Mouse (Mus musculus) limb, embryonic 10.5 days (tissue): ENCODE measurements around the gene Ilf2. TPM values are rescaled to one million over a fixed set of nuclear protein-coding genes. Genes with fewer than 3 reads are reported as not detected.
A peak's percentile ranks its signal among the peaks of the same experiment; 100 is the strongest.

Source experiments
- DNase-seq: peaks from one replicate; pipeline ENCODE4 v3.0.0-alpha.2; 2017; ENCODE audit warnings: low spot score
- H3K27ac ChIP-seq: fragments of 300-500 bp; sonication (generic); 2 replicates; pipeline ENCODE4 v1.5.1; 2016; ENCODE audit warnings: mild to moderate bottlenecking
- H3K27me3 ChIP-seq: fragments of 300-500 bp; sonication (generic); 2 replicates; pipeline ENCODE4 v1.6.1; 2016; ENCODE audit warnings: low read depth, mild to moderate bottlenecking; ENCODE audit not compliant: poor library complexity, severe bottlenecking
- H3K36me3 ChIP-seq: fragments of 300-500 bp; sonication (generic); 2 replicates; pipeline ENCODE4 v1.6.1; 2016; ENCODE audit warnings: mild to moderate bottlenecking, moderate library complexity
- H3K4me1 ChIP-seq: fragments of 300-500 bp; sonication (generic); 2 replicates; pipeline ENCODE4 v1.6.1; 2016
- H3K4me3 ChIP-seq: fragments of 300-500 bp; sonication (generic); 2 replicates; pipeline ENCODE4 v1.5.1; 2016; ENCODE audit warnings: mild to moderate bottlenecking, moderate library complexity
- H3K9me3 ChIP-seq: fragments of 300-500 bp; sonication (generic); replicated peaks from 2 replicates; pipeline ENCODE4 v1.6.1; 2016; ENCODE audit warnings: mild to moderate bottlenecking
- WGBS: fragments of 180-500 bp; shearing (Covaris S2); methylation state at CpG from one replicate; pipeline ENCODE4 v1.1.7; 2016; 5-methylcytosine and 5-hydroxymethylcytosine counted together
- polyA plus RNA-seq: library from polyadenylated mRNA; unstranded; fragments of >200 nt; fragmentation: Nextera tagmentation; extraction: Ambion mirVana; gene quantifications from 2 replicates; pipeline ENCODE4 v1.2.1, GENCODE M21; 2016

The Ilf2 gene
- polyA plus RNA-seq, 1 experiment from 2014 or later: 379 TPM

DNA sequence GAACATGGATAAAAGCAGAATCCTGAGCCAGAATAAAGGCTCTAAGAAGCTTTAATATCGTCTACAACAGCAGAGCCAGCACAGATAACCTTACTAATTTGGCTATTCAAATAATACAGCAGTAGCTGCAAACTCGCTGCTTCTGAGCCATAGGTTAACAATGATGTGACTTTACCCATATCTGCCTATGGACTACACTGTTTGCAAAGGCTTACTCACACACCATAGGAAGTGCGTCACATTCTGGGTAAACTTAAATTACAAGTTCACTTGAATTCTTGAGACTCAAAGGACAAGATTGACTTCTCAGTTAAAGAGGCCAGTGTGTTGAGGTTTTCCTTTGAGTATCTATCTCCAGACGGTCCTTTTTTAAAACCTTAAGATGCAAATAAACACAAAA, 27.5 kb downstream of the Ilf2 start:
- peaks cover 10% of the 10 kb centered on the region for H3K4me1 ChIP-seq
- H3K36me3 ChIP-seq: peaks cover 94% of the 10 kb centered on the region
- DNase-seq: no peak
- WGBS: 91% methylated on average over 4 of the region's 4 CpGs
- H3K27me3 ChIP-seq: no peaks in the 10 kb centered on the region
- no peaks in the 10 kb centered on the region for H3K9me3 ChIP-seq
- H3K4me3 ChIP-seq: no peak overlapping the region
- no peak overlapping the region for H3K27ac ChIP-seq

DNA sequence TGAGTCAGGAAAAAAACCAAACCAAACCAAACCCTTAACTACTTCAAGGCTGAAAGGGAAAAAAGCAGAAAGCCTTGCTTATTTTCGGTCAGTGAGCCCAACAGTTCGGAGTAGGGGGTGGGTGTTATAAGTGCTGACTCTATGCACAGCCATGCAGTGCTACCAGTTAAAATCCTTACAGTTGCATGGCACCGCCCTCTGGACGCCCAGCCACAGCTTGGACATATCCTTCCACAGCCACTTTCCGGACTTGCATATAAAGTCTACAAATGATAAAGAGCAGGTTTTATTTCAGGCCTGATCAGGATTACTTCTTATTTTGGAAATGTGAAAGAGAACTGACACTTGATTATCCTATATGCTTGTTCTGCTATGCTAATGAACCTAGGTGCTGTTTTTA, 29.3 kb downstream of the Ilf2 start:
- peaks cover 76% of the 10 kb centered on the region for H3K36me3 ChIP-seq
- peaks cover 13% of the 10 kb centered on the region for H3K4me1 ChIP-seq
- no peak overlapping the region for H3K27ac ChIP-seq
- no peaks in the 10 kb centered on the region for H3K27me3 ChIP-seq
- 95% methylated on average over 5 of the region's 5 CpGs for WGBS
- no peak overlapping the region for H3K4me3 ChIP-seq
- H3K9me3 ChIP-seq: no peaks in the 10 kb centered on the region
- no peak for DNase-seq

DNA sequence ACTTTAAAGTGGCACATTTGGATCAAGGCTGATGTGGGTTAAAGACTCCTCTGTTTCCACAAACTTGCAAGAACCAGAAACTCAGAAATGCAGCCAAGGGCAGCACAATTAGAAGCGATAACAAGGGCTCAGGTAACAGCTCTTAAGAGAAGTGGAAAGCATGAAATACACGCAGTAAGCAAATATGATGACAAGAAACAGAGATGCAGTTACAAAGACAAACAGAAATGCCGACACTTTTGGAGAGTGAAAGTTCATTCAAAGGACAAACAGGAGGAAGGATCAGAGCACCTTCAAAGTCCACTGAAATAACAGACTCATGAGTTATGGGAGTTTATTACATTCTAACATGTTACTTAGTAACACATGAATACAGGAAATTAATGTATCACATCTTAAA, 30.4 kb downstream of the Ilf2 start:
- WGBS: 93% methylated on average over 3 of the region's 3 CpGs
- no peaks in the 10 kb centered on the region for H3K27me3 ChIP-seq
- peaks cover 67% of the 10 kb centered on the region for H3K36me3 ChIP-seq
- H3K27ac ChIP-seq: no peak overlapping the region
- no peak for DNase-seq
- no peak overlapping the region for H3K4me3 ChIP-seq
- no peaks in the 10 kb centered on the region for H3K9me3 ChIP-seq
- peaks cover 13% of the 10 kb centered on the region for H3K4me1 ChIP-seq

DNA sequence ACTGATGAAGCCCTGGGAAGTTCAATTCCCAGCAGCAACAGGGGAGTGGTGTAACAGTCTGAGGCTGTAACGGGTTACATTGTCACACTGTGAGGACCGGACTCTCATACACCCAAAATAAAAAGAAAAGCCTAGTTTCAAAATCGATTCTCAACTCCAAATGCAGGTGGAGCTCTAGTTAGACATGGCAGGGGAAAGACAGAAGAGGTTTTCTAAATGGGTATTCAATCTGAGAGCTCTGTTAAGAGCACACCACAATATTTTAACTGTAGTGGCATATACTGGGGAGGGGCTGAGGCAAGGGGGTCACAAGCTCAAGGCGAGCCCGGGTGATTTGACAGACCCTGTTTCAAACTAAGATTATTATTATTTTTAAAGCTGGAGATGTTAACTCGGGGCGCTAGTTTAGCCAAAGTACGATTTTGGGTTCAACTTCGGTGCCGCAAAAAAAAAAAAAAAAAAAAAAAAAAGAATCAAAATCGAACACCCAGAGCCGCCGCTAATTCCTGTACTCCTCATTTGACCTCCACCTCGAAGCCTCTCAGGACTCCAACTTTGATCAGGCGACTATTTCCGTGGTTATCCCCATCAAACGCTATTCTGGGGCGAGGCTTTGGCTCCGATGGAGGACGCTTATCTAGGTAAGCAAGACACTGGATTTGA, 32.5 kb downstream of the Ilf2 start:
- DNase-seq: no peak
- H3K9me3 ChIP-seq: no peaks in the 10 kb centered on the region
- H3K27me3 ChIP-seq: peaks cover 17% of the 10 kb centered on the region
- H3K4me3 ChIP-seq: peak overlapping the region; percentile 86
- 7% methylated on average over 20 of the region's 20 CpGs for WGBS
- H3K36me3 ChIP-seq: peaks cover 47% of the 10 kb centered on the region
- H3K27ac ChIP-seq: peak overlapping the region; percentile 97
- peaks cover 13% of the 10 kb centered on the region for H3K4me1 ChIP-seq

DNA sequence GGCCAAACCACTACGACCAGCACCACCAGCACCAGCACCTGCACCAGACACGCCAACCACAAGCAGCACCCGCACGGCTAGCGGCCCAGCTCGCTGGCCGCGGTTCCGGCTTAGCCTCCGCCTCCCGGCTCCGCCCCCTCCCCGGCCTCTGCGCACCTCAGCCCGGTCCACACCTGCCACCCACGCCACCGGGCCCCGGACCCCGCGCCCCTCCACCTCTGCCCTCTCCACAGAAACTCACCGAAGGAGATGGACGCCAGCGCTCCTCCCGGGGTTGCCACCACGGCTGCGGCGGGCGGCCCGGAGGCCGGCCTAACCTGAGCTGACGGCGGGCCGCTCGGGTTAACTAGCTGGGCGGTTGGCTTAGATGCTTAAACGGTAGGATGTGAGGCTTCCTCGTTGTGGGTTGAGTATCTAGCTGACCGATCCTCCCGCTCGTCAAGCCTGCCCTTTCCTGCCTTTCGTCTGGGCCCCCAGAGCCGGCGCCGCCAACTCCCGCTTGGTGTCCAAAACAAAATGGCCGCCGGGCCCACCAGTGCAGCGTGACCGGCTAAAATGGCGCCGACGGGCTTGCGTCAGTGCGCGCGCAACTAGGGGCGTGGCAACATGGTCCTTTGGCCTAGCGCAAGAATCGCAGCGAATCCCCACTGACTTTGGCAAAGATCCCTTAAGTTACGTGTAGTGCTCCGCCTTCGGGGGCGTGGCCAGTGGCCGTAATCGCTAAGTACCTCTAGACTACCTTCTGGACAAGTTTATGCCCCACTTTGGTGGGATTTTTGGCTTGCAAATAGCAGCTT, 33.2 kb downstream of the Ilf2 start, which contains the start of gene Chtop:
Chtop (minus strand) TSS at position 549 of the 797 bp plus-strand sequence.
- Histone ChIP-seq H3K4me1 (peaks cover 18% of the 10 kb centered on the region), H3K27ac (peak within 1 kb of the TSS; percentile 97), H3K36me3 (peaks cover 40% of the 10 kb centered on the region), H3K4me3 (peak within 1 kb of the TSS; percentile 86), H3K27me3 (peaks cover 25% of the 10 kb centered on the region), H3K9me3 (no peaks in the 10 kb centered on the region)
- DNase-seq: peak; percentile 100
- under 1% methylated on average over 66 of the region's 66 CpGs for WGBS

DNA sequence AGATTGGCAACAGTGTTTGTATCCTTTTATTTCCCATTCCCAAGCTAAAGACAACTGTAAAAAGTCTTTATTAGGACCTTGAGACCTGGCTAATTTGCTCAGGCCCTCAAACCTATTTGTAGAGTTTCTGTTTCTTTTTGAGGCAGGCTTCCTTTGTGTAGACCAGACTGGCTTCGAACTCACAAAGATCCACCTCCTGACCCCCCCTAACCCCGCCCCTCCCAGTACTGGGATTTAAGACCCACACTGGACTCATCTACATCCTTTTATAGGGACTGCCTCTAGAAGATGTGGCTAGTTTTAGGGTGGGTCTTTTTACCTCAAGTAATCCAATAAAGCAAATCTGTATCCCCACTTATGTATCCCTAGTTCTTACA, 33.8 kb downstream of the Ilf2 start:
- Histone ChIP-seq H3K27ac (peak overlapping the region; percentile 97), H3K36me3 (peaks cover 34% of the 10 kb centered on the region), H3K4me1 (peaks cover 24% of the 10 kb centered on the region), H3K4me3 (peak overlapping the region; percentile 86), H3K9me3 (no peaks in the 10 kb centered on the region), H3K27me3 (peaks cover 29% of the 10 kb centered on the region)
- WGBS: 20% methylated on average over 2 of the region's 2 CpGs
- DNase-seq: no peak

DNA sequence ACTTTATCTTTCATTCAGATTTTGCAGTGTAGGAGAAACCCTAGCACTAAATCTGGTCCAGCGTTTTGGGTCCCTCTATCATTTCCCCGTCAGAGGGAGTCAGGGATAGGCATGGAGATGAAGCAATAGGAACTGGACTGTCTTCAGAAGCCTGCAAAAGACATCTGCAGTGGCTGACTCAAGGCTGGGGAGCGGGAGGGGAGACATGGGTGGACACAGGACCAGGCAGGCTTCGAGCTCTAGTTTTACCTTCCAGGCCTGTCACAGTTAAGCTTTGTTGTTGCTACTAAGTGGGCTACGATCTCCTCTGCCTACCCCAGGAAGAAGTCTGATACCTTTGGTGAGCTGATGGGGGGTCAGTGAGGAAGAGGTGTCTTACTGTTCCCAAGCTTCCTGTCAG, 36.4 kb downstream of the Ilf2 start:
- peaks cover 41% of the 10 kb centered on the region for H3K27me3 ChIP-seq

DNA sequence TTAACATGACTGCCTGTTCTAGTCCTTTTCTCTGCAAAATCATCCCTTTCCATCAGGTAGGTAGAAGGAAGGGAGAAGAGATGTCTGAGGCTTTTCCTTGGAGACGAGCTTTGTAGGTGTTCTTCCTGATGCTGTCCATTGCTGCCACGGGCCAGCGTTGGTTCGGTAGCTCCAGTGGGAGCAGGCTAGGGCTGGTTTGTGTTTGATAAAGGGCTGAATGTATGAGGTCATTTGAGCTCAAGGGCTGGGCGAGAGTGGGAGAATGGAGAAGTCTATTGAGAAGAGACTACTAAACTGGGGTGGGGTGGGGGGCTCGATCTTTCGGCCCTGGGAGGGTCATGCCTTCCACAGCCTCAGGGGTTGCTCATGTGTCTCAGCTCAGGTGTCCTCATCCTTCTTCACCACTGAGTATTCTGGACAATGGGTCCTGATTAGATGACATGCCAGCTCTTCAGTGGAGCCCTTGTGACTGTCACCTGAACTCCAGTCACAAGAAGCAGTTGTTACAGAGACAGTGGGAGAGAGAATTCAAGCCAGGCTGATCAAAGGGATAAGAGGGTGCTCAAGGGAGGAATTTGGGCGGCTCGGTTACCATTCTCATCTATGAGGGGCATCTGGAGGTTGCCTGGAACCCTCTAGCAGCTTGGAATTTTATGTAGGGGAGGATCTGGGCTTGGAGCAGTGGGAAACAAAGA, 37.2 kb downstream of the Ilf2 start:
- Histone ChIP-seq H3K4me3 (no peak overlapping the region), H3K9me3 (no peaks in the 10 kb centered on the region), H3K36me3 (peaks cover 3% of the 10 kb centered on the region; the same call in 1 of the 2 replicates), H3K27ac (no peak overlapping the region), H3K4me1 (peaks cover 25% of the 10 kb centered on the region), H3K27me3 (peaks cover 41% of the 10 kb centered on the region)
- WGBS: 70% methylated on average over 9 of the region's 9 CpGs
- no peak for DNase-seq

More for the DNA sequence above, 36.4 kb downstream of the Ilf2 start:
- H3K9me3 ChIP-seq: no peaks in the 10 kb centered on the region
- H3K27ac ChIP-seq: no peak overlapping the region
- no peak for DNase-seq
- H3K4me1 ChIP-seq: peaks cover 32% of the 10 kb centered on the region
- H3K4me3 ChIP-seq: no peak overlapping the region
- 82% methylated on average over 5 of the region's 5 CpGs for WGBS
- H3K36me3 ChIP-seq: peaks cover 8% of the 10 kb centered on the region

DNA sequence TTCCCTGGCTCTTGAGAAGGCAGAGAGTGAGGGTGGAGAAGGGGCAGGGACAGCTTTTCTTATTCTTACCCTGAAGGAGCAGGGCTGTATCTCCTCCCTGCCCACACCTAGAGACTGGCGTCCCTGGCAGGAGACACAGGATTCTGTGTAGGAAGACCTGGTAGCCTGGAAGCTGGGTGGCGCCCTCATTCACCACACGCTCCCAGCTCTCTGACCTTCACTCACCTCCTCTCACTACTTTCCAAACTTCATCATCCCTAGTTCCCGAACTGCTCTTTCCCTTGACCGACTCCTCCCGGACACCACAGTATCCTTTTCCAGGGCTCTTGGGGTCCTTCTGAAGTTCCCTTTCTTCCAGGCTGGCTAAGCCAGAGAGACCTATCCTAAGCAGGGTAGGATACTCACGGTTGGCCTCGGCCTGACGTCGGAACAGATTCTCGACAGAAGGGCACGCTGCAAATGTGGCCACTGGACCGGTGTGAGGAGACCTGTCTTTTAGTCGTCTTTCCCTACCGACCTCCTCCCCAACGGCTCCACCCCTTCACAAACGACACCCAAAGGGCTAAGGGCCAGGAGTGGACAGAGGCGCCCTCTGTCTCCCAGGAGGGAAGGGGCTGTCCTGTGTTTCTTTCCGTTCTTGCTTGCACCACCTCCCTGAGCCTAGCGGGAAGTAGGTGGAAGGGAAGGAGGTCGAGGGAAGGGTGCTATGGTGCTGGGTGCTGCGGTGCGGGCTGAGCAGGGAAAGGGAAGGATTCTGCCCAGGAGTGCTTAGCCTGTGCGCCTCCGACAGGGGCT, 38.1 kb downstream of the Ilf2 start, which contains the start of the genes S100a1 and S100a13:
S100a1 (minus strand) TSS at position 597 of the 795 bp plus-strand sequence.
S100a13 (plus strand) TSS at position 640 of the 795 bp plus-strand sequence.
- Histone ChIP-seq H3K27ac (peak within 1 kb of the TSS; percentile 53; the same call in 1 of the 2 replicates), H3K36me3 (peaks cover 3% of the 10 kb centered on the region; the same call in 1 of the 2 replicates), H3K9me3 (no peaks in the 10 kb centered on the region), H3K27me3 (peaks cover 41% of the 10 kb centered on the region), H3K4me3 (peak within 1 kb of the TSS; percentile 51), H3K4me1 (peaks cover 22% of the 10 kb centered on the region)
- WGBS: 3% methylated on average over 25 of the region's 25 CpGs
- DNase-seq: peak; percentile 44

DNA sequence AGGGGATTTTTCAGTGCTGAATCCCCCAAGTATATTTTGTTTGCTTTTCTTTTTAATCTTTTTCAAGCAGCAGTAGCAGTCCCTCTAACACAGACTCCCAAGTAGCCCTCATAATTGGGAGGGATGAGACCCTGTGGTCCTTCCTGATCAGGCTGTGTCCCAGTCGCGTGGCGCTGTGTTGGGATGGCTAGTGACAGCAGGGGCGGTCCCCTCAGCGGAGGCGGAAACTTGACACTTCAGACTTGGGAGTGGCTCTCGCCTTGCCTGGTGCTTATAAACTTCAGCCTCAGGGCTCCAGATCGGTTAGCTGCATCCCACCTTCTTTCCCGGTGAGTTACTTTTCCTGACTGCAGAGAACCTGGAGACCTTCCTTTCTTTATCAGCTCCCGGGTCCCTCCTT, 38.8 kb downstream of the Ilf2 start:
- H3K36me3 ChIP-seq: peaks cover 3% of the 10 kb centered on the region; the same call in 1 of the 2 replicates
- no peaks in the 10 kb centered on the region for H3K9me3 ChIP-seq
- H3K4me1 ChIP-seq: peaks cover 22% of the 10 kb centered on the region
- peak overlapping the region; percentile 51 for H3K4me3 ChIP-seq
- WGBS: under 1% methylated on average over 10 of the region's 10 CpGs
- H3K27me3 ChIP-seq: peaks cover 41% of the 10 kb centered on the region
- H3K27ac ChIP-seq: peak overlapping the region; percentile 53; the same call in 1 of the 2 replicates
- peak; percentile 76 for DNase-seq

DNA sequence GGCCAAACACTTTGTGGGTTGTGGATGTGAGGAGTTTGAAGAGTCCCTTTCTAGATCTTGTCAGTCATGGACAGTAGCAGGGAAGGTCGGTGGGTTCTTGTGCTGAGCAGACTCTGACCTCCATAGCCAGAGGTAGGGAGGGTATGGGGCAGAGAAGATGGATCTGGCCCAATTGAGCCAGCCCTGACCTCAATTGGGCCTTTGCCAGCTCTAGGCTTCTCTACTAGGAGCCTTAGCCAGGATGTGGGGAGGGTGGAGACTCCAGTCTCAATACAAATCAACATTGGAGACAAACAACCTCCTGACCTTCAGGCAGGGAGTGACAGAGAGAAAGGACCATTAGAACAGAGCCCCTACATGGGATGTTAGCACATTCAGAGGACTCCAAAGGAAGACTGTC, 39.3 kb downstream of the Ilf2 start:
- DNase-seq: no peak
- H3K4me1 ChIP-seq: peaks cover 20% of the 10 kb centered on the region
- 71% methylated on average over 1 of the region's 1 CpGs for WGBS
- peaks cover 3% of the 10 kb centered on the region; the same call in 1 of the 2 replicates for H3K36me3 ChIP-seq
- no peaks in the 10 kb centered on the region for H3K9me3 ChIP-seq
- H3K27ac ChIP-seq: peak overlapping the region; percentile 53; the same call in 1 of the 2 replicates
- H3K4me3 ChIP-seq: peak overlapping the region; percentile 51
- peaks cover 41% of the 10 kb centered on the region for H3K27me3 ChIP-seq

DNA sequence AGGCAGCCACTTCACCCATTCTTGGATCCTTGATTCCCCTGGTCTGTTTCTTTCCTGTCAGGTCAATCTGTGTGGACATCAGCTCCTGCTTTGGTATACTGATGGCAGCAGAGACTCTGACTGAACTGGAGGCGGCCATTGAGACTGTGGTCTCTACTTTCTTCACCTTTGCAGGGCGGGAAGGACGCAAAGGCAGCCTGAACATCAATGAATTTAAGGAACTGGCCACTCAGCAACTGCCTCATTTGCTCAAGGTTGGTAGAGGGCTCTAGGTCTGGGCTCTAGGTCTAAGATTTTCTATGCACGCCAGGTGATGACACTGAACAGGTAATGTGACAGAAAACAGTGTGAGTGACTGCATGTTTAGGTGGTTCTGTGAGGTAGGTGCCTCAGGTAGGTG, 39.9 kb downstream of the Ilf2 start:
- H3K9me3 ChIP-seq: no peaks in the 10 kb centered on the region
- H3K4me3 ChIP-seq: no peak overlapping the region
- no peak overlapping the region for H3K27ac ChIP-seq
- H3K36me3 ChIP-seq: peaks cover 3% of the 10 kb centered on the region; the same call in 1 of the 2 replicates
- H3K27me3 ChIP-seq: peaks cover 41% of the 10 kb centered on the region
- no peak for DNase-seq
- H3K4me1 ChIP-seq: peaks cover 20% of the 10 kb centered on the region
- WGBS: 88% methylated on average over 4 of the region's 4 CpGs
